Mouse (Mus musculus) limb, embryonic 15.5 days (tissue): Measurements from ENCODE around the gene Rtraf. TPM values are rescaled to one million over a fixed set of nuclear protein-coding genes. Genes with fewer than 3 reads are reported as not detected.
"Not testable (repeated sequence)": the region's sequence is repeated elsewhere in the genome, so short reads cannot be mapped to it uniquely, and the experiment has no call there.

Source experiments
- ATAC-seq: fragments of 200-750 bp; cut with Nextera tagmentation; 2 replicates; pipeline ENCODE4 v1.8.0; 2017; ENCODE audit warnings: low read depth, moderate TSS enrichment; ENCODE audit not compliant: insufficient number of reproducible peaks, low FRiP score, low TSS enrichment
- H3K27ac ChIP-seq: fragments of 300-500 bp; sonication (generic); 2 replicates; pipeline ENCODE4 v1.5.1; 2015; ENCODE audit warnings: moderate library complexity, mild to moderate bottlenecking, inconsistent platforms
- H3K27me3 ChIP-seq: fragments of 300-500 bp; sonication (generic); 2 replicates; pipeline ENCODE4 v1.6.1; 2015; ENCODE audit warnings: inconsistent platforms
- H3K36me3 ChIP-seq: fragments of 300-500 bp; sonication (generic); 2 replicates; pipeline ENCODE4 v1.6.1; 2015; ENCODE audit warnings: inconsistent platforms
- H3K4me1 ChIP-seq: fragments of 300-500 bp; sonication (generic); 2 replicates; pipeline ENCODE4 v1.6.1; 2015; ENCODE audit warnings: inconsistent platforms
- H3K4me2 ChIP-seq: fragments of 300-500 bp; sonication (generic); 2 replicates; pipeline ENCODE4 v1.6.1; 2015; ENCODE audit warnings: mild to moderate bottlenecking, inconsistent platforms
- H3K4me3 ChIP-seq: fragments of 300-500 bp; sonication (generic); 2 replicates; pipeline ENCODE4 v1.5.1; 2015; ENCODE audit warnings: mild to moderate bottlenecking, inconsistent platforms
- H3K9ac ChIP-seq: fragments of 300-500 bp; sonication (generic); 2 replicates; pipeline ENCODE4 v1.6.1; 2015; ENCODE audit warnings: inconsistent platforms
- H3K9me3 ChIP-seq: fragments of 300-500 bp; sonication (generic); 2 replicates; pipeline ENCODE4 v1.6.1; 2016; ENCODE audit warnings: inconsistent platforms
- WGBS: fragments of 180-500 bp; shearing (Covaris S2); methylation state at CpG from one replicate; pipeline ENCODE4 v1.1.7; 2015; 5-methylcytosine and 5-hydroxymethylcytosine counted together
- polyA plus RNA-seq: library from polyadenylated mRNA; unstranded; fragments of >200 nt; fragmentation: Nextera tagmentation; extraction: Ambion mirVana; gene quantifications from 2 replicates; pipeline ENCODE4 v1.2.1, GENCODE M21; 2015

Gene Rtraf
- polyA plus RNA-seq: 179 and 202 TPM in 2 replicates

DNA sequence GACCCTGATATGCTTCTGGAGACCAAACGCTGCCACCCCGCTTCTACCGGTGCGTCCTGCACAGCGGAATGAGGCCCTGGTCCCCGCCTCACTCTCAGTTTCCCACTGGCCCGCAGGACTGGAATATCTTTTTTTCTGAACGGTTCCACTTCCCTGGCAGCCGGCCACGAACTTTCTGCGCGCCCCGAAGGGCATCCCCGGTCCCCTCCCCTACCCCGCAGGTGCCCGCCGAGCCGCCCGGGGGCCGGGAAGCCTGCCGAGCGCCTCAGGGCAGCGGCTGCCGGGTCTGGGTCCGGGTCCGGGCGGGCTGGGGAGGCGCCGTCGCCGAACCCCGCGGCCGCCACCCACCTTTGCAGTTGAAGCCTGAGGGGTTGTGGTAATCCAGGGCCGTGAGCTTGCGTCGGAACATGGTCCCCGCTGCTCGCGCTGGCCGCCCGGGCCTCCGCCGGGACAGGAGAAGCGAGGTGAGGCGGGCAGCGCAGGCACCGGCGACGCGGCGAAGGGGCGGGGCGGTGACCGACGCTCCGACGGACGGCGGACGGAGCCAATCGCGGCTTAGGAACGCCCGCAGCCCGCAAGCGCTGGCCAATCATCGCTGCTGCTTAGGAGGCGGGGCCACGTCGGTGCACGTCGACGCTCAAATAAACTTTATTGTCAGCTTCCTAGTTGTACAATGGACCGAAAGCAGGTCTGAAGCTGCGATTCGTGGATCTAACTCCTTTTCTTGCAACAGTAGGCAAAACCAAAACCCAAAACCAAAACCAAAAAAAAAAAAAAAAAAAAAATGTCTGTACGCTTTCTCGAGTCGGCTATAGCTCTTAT lies at the start of gene Rtraf:
Gene Rtraf (minus strand): TSS at position 504 of the 822 bp plus-strand sequence.
- Histone ChIP-seq H3K4me2 (peak within 1 kb of the TSS; percentile 62), H3K27ac (peak within 1 kb of the TSS; percentile 90), H3K9ac (peak within 1 kb of the TSS; percentile 93), H3K36me3 (peaks cover 25% of the 10 kb centered on the region), H3K9me3 (no peaks in the 10 kb centered on the region), H3K4me1 (peaks cover 12% of the 10 kb centered on the region), H3K27me3 (no peaks in the 10 kb centered on the region), H3K4me3 (peak within 1 kb of the TSS; percentile 95)
- WGBS: under 1% methylated on average over 80 of the region's 80 CpGs
- ATAC-seq: peak; percentile 96

GRCm38 (mm10) chr14:19867286-19867935 lies 43.8 kb upstream of the Rtraf start:
- Histone ChIP-seq H3K4me1 (no peaks in the 10 kb centered on the region), H3K27ac (no peak overlapping the region), H3K9ac (no peak overlapping the region), H3K4me3 (no peak overlapping the region), H3K27me3 (no peaks in the 10 kb centered on the region), H3K36me3 (no peaks in the 10 kb centered on the region), H3K9me3 (no peaks in the 10 kb centered on the region), H3K4me2 (no peak overlapping the region)
- WGBS: 70% methylated on average over 5 of the region's 5 CpGs
- no peak for ATAC-seq

- WGBS: 83% methylated on average over 9 of the region's 9 CpGs
- not testable (repeated sequence) for H3K27me3 ChIP-seq, H3K4me2 ChIP-seq, H3K9ac ChIP-seq, H3K4me3 ChIP-seq, H3K4me1 ChIP-seq, H3K27ac ChIP-seq, ATAC-seq, H3K9me3 ChIP-seq, H3K36me3 ChIP-seq
Observed at GRCm38 (mm10) chr14:19865121-19865520, 41.5 kb upstream of the Rtraf start.

DNA sequence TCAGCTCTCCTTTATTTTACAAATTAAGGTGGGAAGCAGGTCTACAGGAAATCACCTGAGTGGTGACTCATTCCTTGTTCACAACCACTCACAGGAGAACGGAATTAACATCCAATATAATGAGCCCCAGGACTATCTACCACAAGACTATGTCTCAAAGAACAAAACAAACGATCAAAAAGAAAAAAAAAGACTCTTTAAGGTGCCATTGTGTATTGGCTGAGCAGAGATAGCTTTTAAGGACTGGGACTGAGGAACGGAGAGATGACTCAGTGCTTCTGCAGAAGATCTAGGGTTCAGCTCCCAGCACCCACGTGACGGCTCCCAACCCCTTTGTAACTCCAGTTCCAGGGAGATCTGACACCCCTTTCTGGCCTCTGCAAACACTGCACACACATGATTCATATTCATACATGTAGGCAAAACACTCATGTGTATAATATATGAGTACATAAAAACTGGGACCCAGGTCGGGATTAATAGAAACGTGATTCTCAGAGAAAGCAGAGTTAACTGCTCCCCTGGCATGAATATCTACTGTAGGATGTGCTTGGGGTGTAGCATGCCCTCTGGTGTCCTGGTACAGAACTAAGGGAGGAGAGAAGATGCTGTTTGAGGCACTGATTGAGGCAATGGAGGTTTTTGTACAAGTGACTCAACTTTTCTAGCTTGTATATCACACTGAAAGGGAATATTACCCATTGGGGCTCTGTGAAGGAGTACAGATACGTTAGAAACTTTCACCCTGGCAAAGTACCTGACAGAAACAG lies 37.9 kb upstream of the Rtraf start:
- no peak overlapping the region for H3K4me2 ChIP-seq
- H3K9ac ChIP-seq: no peak overlapping the region
- 82% methylated on average over 8 of the region's 8 CpGs for WGBS
- no peaks in the 10 kb centered on the region for H3K9me3 ChIP-seq
- H3K4me3 ChIP-seq: no peak overlapping the region
- no peak for ATAC-seq
- H3K36me3 ChIP-seq: no peaks in the 10 kb centered on the region
- H3K27ac ChIP-seq: no peak overlapping the region
- H3K4me1 ChIP-seq: no peaks in the 10 kb centered on the region
- H3K27me3 ChIP-seq: no peaks in the 10 kb centered on the region

- Histone ChIP-seq H3K36me3 (no peaks in the 10 kb centered on the region), H3K27me3 (no peaks in the 10 kb centered on the region), H3K4me1 (no peaks in the 10 kb centered on the region), H3K4me3 (no peak overlapping the region), H3K9me3 (no peaks in the 10 kb centered on the region), H3K9ac (no peak overlapping the region), H3K4me2 (no peak overlapping the region), H3K27ac (no peak overlapping the region)
- no peak for ATAC-seq
- WGBS: 85% methylated on average over 4 of the region's 4 CpGs
Observed at GRCm38 (mm10) chr14:19860281-19860680, 36.7 kb upstream of the Rtraf start.

DNA sequence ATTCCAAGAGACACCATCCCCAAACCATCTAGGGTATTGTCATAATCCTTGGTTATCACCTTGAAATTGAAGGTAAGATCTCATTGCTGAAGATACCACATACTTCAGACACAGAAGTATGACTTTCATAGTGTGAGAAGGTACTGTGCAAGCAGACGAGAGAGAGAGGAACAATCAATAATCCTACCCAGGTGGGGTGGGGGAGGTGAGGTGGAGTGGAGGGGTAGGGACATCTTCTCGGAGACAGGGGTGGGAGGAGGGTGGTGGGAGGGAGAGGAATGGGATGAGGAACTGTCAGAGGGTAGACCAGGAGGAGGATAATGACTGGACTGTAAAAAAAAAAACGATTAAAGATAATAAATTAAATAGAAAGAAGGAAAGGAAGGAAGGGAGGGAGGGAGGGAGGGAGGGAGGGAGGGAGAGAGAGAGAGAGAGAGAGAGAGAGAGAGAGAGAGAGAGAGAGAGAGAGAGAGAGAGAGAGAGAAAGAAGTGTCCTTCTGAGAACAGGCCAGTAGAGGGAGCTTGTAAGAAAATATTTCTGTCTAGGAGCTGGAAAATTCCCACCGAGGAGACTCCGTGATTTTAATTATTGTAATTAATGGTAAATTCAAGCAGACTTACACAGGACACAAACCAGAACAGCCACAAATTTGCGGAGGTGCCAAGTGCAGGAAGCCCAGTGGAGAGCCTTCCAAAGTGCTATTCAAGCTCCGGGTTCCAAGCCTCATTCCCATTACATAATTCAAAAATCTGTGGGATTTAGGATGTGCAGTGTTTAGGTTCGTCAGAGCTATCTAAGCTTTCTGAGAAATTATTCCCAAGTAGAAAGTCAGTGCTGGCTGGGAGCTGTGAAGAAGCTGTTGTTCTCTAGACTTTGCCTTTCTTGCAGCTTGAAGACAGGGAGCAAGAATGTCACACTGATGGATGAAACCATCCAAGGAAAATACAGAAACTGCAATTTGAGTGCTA lies 35.5 kb upstream of the Rtraf start:
- no peak overlapping the region for H3K4me3 ChIP-seq
- H3K9ac ChIP-seq: no peak overlapping the region
- no peak overlapping the region for H3K4me2 ChIP-seq
- H3K4me1 ChIP-seq: no peaks in the 10 kb centered on the region
- 42% methylated on average over 8 of the region's 8 CpGs for WGBS
- no peaks in the 10 kb centered on the region for H3K9me3 ChIP-seq
- no peak overlapping the region for H3K27ac ChIP-seq
- H3K36me3 ChIP-seq: no peaks in the 10 kb centered on the region
- no peak for ATAC-seq
- no peaks in the 10 kb centered on the region for H3K27me3 ChIP-seq

GRCm38 (mm10) chr14:19858279-19858678 lies 34.7 kb upstream of the Rtraf start:
- Histone ChIP-seq H3K36me3 (no peaks in the 10 kb centered on the region), H3K9ac (no peak overlapping the region), H3K4me3 (no peak overlapping the region), H3K9me3 (no peaks in the 10 kb centered on the region), H3K4me2 (no peak overlapping the region), H3K27me3 (no peaks in the 10 kb centered on the region), H3K27ac (no peak overlapping the region), H3K4me1 (no peaks in the 10 kb centered on the region)
- no peak for ATAC-seq
- 65% methylated on average over 2 of the region's 2 CpGs for WGBS

DNA sequence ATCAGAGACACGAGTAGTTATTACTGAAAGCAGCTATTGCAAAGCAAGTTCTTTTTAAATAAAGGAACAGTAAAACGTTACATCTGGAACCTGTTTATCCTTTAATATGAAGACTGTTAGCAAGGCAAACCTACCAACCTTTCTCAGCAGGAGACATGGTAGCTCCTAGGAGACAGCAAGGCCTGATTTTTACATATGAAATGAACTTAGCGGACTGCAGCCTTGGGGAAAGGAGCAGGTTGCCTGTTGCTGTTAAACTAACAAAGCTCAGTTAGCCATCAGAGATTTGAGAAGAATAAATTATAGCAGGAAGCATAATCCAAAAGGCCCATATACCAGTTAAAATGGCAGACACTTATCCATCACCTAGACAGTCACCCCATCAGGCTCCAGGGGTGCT lies 29.8 kb upstream of the Rtraf start:
- Histone ChIP-seq H3K36me3 (no peaks in the 10 kb centered on the region), H3K27me3 (no peaks in the 10 kb centered on the region), H3K9ac (no peak overlapping the region), H3K4me1 (no peaks in the 10 kb centered on the region), H3K4me3 (no peak overlapping the region), H3K9me3 (no peaks in the 10 kb centered on the region), H3K27ac (no peak overlapping the region), H3K4me2 (no peak overlapping the region)
- no peak for ATAC-seq
- 39% methylated on average over 3 of the region's 3 CpGs for WGBS

GRCm38 (mm10) chr14:19839600-19840332 lies 16.1 kb upstream of the Rtraf start:
- no peak for ATAC-seq
- peak overlapping the region; percentile 28 for H3K4me3 ChIP-seq
- H3K27me3 ChIP-seq: no peaks in the 10 kb centered on the region
- H3K4me2 ChIP-seq: peak overlapping the region; percentile 46
- H3K9me3 ChIP-seq: no peaks in the 10 kb centered on the region
- WGBS: 26% methylated on average over 15 of the region's 15 CpGs
- H3K9ac ChIP-seq: peak overlapping the region; percentile 17; the same call in 1 of the 2 replicates
- H3K4me1 ChIP-seq: peaks cover 3% of the 10 kb centered on the region; the same call in 1 of the 2 replicates
- no peaks in the 10 kb centered on the region for H3K36me3 ChIP-seq
- H3K27ac ChIP-seq: no peak overlapping the region

DNA sequence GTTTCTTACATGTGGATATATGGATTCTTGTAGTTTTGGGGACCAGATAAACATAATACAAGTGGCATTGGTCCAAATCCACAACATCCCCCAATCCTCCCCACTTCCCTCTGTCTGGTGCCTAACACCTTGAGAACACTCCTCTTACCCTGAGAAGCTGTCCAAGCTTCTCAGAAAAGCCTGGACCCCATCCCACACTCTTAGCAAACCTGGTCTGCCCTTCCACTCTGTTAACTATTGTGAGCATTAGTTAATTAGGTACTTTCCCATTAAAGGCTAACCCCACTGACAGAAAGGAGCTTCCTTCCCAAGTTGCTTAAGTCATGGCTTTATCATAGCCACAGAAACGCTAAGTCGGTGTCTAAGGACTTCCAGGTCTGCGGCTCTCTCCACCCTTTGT lies 12.7 kb upstream of the Rtraf start:
- Histone ChIP-seq H3K4me2 (no peak overlapping the region), H3K9me3 (no peaks in the 10 kb centered on the region), H3K27ac (no peak overlapping the region), H3K9ac (no peak overlapping the region), H3K4me1 (peaks cover 3% of the 10 kb centered on the region; the same call in 1 of the 2 replicates), H3K27me3 (no peaks in the 10 kb centered on the region), H3K4me3 (no peak overlapping the region), H3K36me3 (no peaks in the 10 kb centered on the region)
- 84% methylated on average over 3 of the region's 3 CpGs for WGBS
- no peak for ATAC-seq
